Mouse (Mus musculus) CH12.LX (cell line): ENCODE data around the gene Ndufb10. TPM values are rescaled to one million over a fixed set of nuclear protein-coding genes. Genes with fewer than 3 reads are reported as not detected.
"Not testable (repeated sequence)": the region's sequence is repeated elsewhere in the genome, so short reads cannot be mapped to it uniquely, and the experiment has no call there.

Source experiments
- DNase-seq: peaks from one replicate; pipeline ENCODE4 v3.0.0-alpha.2; 2013; ENCODE audit errors: extremely low read depth
- H3K27ac ChIP-seq: 2 replicates; pipeline ENCODE4 v1.5.1; 2012; ENCODE audit warnings: low read depth, mild to moderate bottlenecking, control low read depth, moderate library complexity; ENCODE audit not compliant: insufficient read depth
- H3K27me3 ChIP-seq: replicated peaks from 2 replicates; pipeline ENCODE3; 2012; ENCODE audit warnings: inconsistent platforms
- H3K36me3 ChIP-seq, 2 experiments: replicated peaks in 1 of 2; 2 replicates each; pipeline versions ENCODE3 to v1.6.1; 2012; ENCODE audit warnings: inconsistent platforms in 1 of 2, low read length in 1 of 2, mild to moderate bottlenecking in 1 of 2, mixed read lengths in 1 of 2, moderate library complexity in 1 of 2; ENCODE audit not compliant: control insufficient read depth in 1 of 2, insufficient read depth in 1 of 2
- H3K4me1 ChIP-seq, 2 experiments: 2 replicates each; pipeline ENCODE4 v1.6.1; 2012; ENCODE audit warnings: inconsistent platforms in 1 of 2, moderate library complexity in 1 of 2; ENCODE audit not compliant: insufficient read depth in 2 of 2, control insufficient read depth in 1 of 2
- H3K4me2 ChIP-seq: 2 replicates; pipeline ENCODE4 v1.6.1; 2012; ENCODE audit warnings: low read depth, mild to moderate bottlenecking, control low read depth; ENCODE audit not compliant: poor library complexity, insufficient read depth, severe bottlenecking
- H3K4me3 ChIP-seq, 3 experiments: fragments of 150-350 bp in 1 of 3; sonication (generic) in 1 of 3; replicated peaks in 1 of 3; 2 replicates each; pipeline versions ENCODE3 to v1.5.1; 2011 to 2012; ENCODE audit warnings: low read depth in 2 of 3, low read length in 2 of 3, mild to moderate bottlenecking in 2 of 3, moderate library complexity in 2 of 3, control low read depth in 1 of 3, improper control_type of control experiment in 1 of 3, inconsistent platforms in 1 of 3, mixed read lengths in 1 of 3; ENCODE audit not compliant: poor library complexity in 1 of 3
- H3K79me2 ChIP-seq: replicated peaks from 2 replicates; pipeline ENCODE4 v1.6.1; 2012; ENCODE audit warnings: mild to moderate bottlenecking, moderate library complexity; ENCODE audit not compliant: control insufficient read depth, poor library complexity, insufficient read depth, severe bottlenecking; ENCODE audit errors: extremely low read depth
- H3K9ac ChIP-seq: 2 replicates; pipeline ENCODE4 v1.6.1; 2012; ENCODE audit warnings: low read depth, mild to moderate bottlenecking, control low read depth, moderate library complexity; ENCODE audit not compliant: insufficient read depth
- H3K9me3 ChIP-seq: replicated peaks from 2 replicates; pipeline ENCODE3; 2012; ENCODE audit warnings: low read length, inconsistent platforms, mixed read lengths
- BHLHE40 ChIP-seq: IDR thresholded peaks from 2 replicates; pipeline ENCODE4 v1.6.1; 2011; ENCODE audit warnings: mild to moderate bottlenecking, low read depth, low read length, improper control_type of control experiment
- CHD1 ChIP-seq: IDR thresholded peaks from 2 replicates; pipeline ENCODE4 v1.6.1; 2012; ENCODE audit warnings: low read depth, low read length, improper control_type of control experiment, inconsistent platforms
- CHD2 ChIP-seq: IDR thresholded peaks from 2 replicates; pipeline ENCODE4 v1.6.1; 2011; ENCODE audit warnings: low read length, improper control_type of control experiment
- CTCF ChIP-seq, 2 experiments: IDR thresholded peaks in 1 of 2; conservative IDR thresholded peaks in 1 of 2; 2 replicates each; pipeline ENCODE4 v1.5.1; 2011 to 2012; ENCODE audit warnings: low read depth in 2 of 2, low read length in 2 of 2, improper control_type of control experiment in 1 of 2, inconsistent platforms in 1 of 2, mild to moderate bottlenecking in 1 of 2, moderate library complexity in 1 of 2
- E2F4 ChIP-seq: IDR thresholded peaks from 2 replicates; pipeline ENCODE4 v1.6.1; 2011; ENCODE audit warnings: low read depth, low read length, improper control_type of control experiment; ENCODE audit not compliant: insufficient replicate concordance
- ELF1 ChIP-seq: IDR thresholded peaks from 2 replicates; pipeline ENCODE4 v1.6.1; 2014; ENCODE audit warnings: low read depth, mild to moderate bottlenecking, inconsistent platforms, low read length, improper control_type of control experiment
- EP300 ChIP-seq: IDR thresholded peaks from 2 replicates; pipeline ENCODE4 v1.6.1; 2011; ENCODE audit warnings: low read length, improper control_type of control experiment
- ETS1 ChIP-seq: conservative IDR thresholded peaks from 2 replicates; pipeline ENCODE4 v1.6.1; 2012; ENCODE audit warnings: low read depth, mild to moderate bottlenecking, inconsistent platforms, low read length, improper control_type of control experiment, moderate library complexity
- HCFC1 ChIP-seq: IDR thresholded peaks from 2 replicates; pipeline ENCODE4 v1.6.1; 2012; ENCODE audit warnings: low read depth, mild to moderate bottlenecking, inconsistent platforms, low read length, improper control_type of control experiment
- JUN ChIP-seq: IDR thresholded peaks from 2 replicates; pipeline ENCODE4 v1.6.1; 2011; ENCODE audit warnings: low read depth, mild to moderate bottlenecking, low read length, improper control_type of control experiment, moderate library complexity; ENCODE audit not compliant: insufficient read depth
- JUND ChIP-seq: conservative IDR thresholded peaks from 2 replicates; pipeline ENCODE4 v1.6.1; 2011; ENCODE audit warnings: low read depth, low read length, improper control_type of control experiment
- MAFK ChIP-seq: IDR thresholded peaks from 2 replicates; pipeline ENCODE4 v1.6.1; 2011; ENCODE audit warnings: low read length, improper control_type of control experiment; ENCODE audit not compliant: insufficient replicate concordance
- MAX ChIP-seq: IDR thresholded peaks from 2 replicates; pipeline ENCODE4 v1.6.1; 2011; ENCODE audit warnings: low read length, improper control_type of control experiment
- MAZ ChIP-seq: IDR thresholded peaks from 2 replicates; pipeline ENCODE4 v1.6.1; 2012; ENCODE audit warnings: low read depth, mild to moderate bottlenecking, inconsistent platforms, low read length, improper control_type of control experiment, moderate library complexity
- MEF2A ChIP-seq: IDR thresholded peaks from 2 replicates; pipeline ENCODE4 v1.6.1; 2014; ENCODE audit warnings: low read depth, mild to moderate bottlenecking, inconsistent platforms, low read length, improper control_type of control experiment, borderline replicate concordance
- MYC ChIP-seq: IDR thresholded peaks from 2 replicates; pipeline ENCODE4 v1.6.1; 2011; ENCODE audit warnings: low read depth, mild to moderate bottlenecking, improper control_type of control experiment, low read length
- NRF1 ChIP-seq: IDR thresholded peaks from 2 replicates; pipeline ENCODE4 v1.6.1; 2014; ENCODE audit warnings: low read depth, mild to moderate bottlenecking, inconsistent platforms, low read length, improper control_type of control experiment, moderate library complexity
- PAX5 ChIP-seq: IDR thresholded peaks from 2 replicates; pipeline ENCODE4 v1.6.1; 2012; ENCODE audit warnings: low read length, inconsistent platforms, mixed read lengths
- POLR2A ChIP-seq: IDR thresholded peaks from 2 replicates; pipeline ENCODE4 v1.6.1; 2011; ENCODE audit warnings: low read depth, mild to moderate bottlenecking, improper control_type of control experiment, low read length
- POLR2AphosphoS2 ChIP-seq: IDR thresholded peaks from 2 replicates; pipeline ENCODE4 v1.6.1; 2011; ENCODE audit warnings: low read depth, low read length, improper control_type of control experiment
- RAD21 ChIP-seq: IDR thresholded peaks from 2 replicates; pipeline ENCODE4 v1.6.1; 2011; ENCODE audit warnings: low read depth, mild to moderate bottlenecking, low read length, improper control_type of control experiment, moderate library complexity
- RCOR1 ChIP-seq: conservative IDR thresholded peaks from 2 replicates; pipeline ENCODE4 v1.6.1; 2012; ENCODE audit warnings: low read depth, mild to moderate bottlenecking, inconsistent platforms, low read length, improper control_type of control experiment
- SIN3A ChIP-seq: IDR thresholded peaks from 2 replicates; pipeline ENCODE4 v1.6.1; 2012; ENCODE audit warnings: low read length, improper control_type of control experiment, inconsistent platforms
- SMC3 ChIP-seq: IDR thresholded peaks from 2 replicates; pipeline ENCODE4 v1.6.1; 2011; ENCODE audit warnings: low read depth, low read length, improper control_type of control experiment
- TBP ChIP-seq: conservative IDR thresholded peaks from 2 replicates; pipeline ENCODE4 v1.6.1; 2011; ENCODE audit warnings: low read depth, low read length, improper control_type of control experiment
- TCF12 ChIP-seq: IDR thresholded peaks from 2 replicates; pipeline ENCODE4 v1.6.1; 2014; ENCODE audit warnings: low read depth, mild to moderate bottlenecking, inconsistent platforms, low read length, improper control_type of control experiment
- UBTF ChIP-seq: IDR thresholded peaks from 2 replicates; pipeline ENCODE4 v1.6.1; 2012; ENCODE audit warnings: low read depth, mild to moderate bottlenecking, inconsistent platforms, low read length, improper control_type of control experiment, moderate library complexity
- USF1 ChIP-seq: IDR thresholded peaks from 2 replicates; pipeline ENCODE4 v1.6.1; 2014; ENCODE audit warnings: low read depth, mild to moderate bottlenecking, inconsistent platforms, low read length, improper control_type of control experiment
- USF2 ChIP-seq: conservative IDR thresholded peaks from 2 replicates; pipeline ENCODE4 v1.6.1; 2011; ENCODE audit warnings: low read depth, low read length, improper control_type of control experiment
- ZC3H11A ChIP-seq: IDR thresholded peaks from 2 replicates; pipeline ENCODE4 v1.6.1; 2012; ENCODE audit warnings: low read depth, mild to moderate bottlenecking, inconsistent platforms, low read length, improper control_type of control experiment
- ZMIZ1 ChIP-seq: IDR thresholded peaks from 2 replicates; pipeline ENCODE4 v1.6.1; 2012; ENCODE audit warnings: low read depth, mild to moderate bottlenecking, inconsistent platforms, low read length, improper control_type of control experiment
- ZNF384 ChIP-seq: IDR thresholded peaks from 2 replicates; pipeline ENCODE4 v1.6.1; 2012; ENCODE audit warnings: low read depth, low read length, improper control_type of control experiment, inconsistent platforms
- dilution Hi-C: fragments of 300-500 bp; cut with MboI; formaldehyde crosslinking; loops from 2 replicates; pipeline ENCODE4 v1.14.3; 2020; ENCODE audit warnings: low sequenced_read_pairs; ENCODE audit not compliant: extremely low pct_unique_long_range_greater_than_20kb, extremely low pct_ligation_motif_present
- in situ Hi-C: fragments of 300-500 bp; cut with MboI; formaldehyde crosslinking; loops from 3 replicates; pipeline ENCODE4 v1.14.3; 2019; ENCODE audit warnings: low sequenced_read_pairs, low pct_ligation_motif_present, low pct_unique_long_range_greater_than_20kb, mixed read lengths
- polyA plus RNA-seq: library from polyadenylated mRNA; unstranded; fragments of >175 nt; gene quantifications from 2 replicates; pipeline ENCODE4 v1.2.1, GENCODE M21; 2012; ENCODE audit warnings: low read depth; ENCODE audit not compliant: insufficient read length
- total RNA-seq, 2 experiments: library from RNA; depleted of rRNA; stranded (reverse); fragments of 300-350 nt in 1 of 2; fragments of >200 nt in 1 of 2; gene quantifications; 2 replicates each; pipeline ENCODE4 v1.2.3; 2012 to 2014

The Ndufb10 gene
- total and polyA plus RNA-seq, 3 experiments: 136 to 207 (median 188) TPM

GRCm38 (mm10) chr17:24720616-24721015 is 3.7 kb downstream of the Ndufb10 start:
- peaks cover 47% of the 10 kb centered on the region for H3K79me2 ChIP-seq
- H3K27me3 ChIP-seq, in situ Hi-C loops, dilution Hi-C loops, DNase-seq, H3K9me3 ChIP-seq: not testable (repeated sequence)
- peak overlapping the region; percentile 65 to 99 (median 78) for H3K4me3 ChIP-seq
- peak overlapping the region; percentile 70 for H3K4me2 ChIP-seq
- peak overlapping the region; percentile 64 for H3K27ac ChIP-seq
- peak overlapping the region; percentile 97 for H3K9ac ChIP-seq
- H3K4me1 ChIP-seq: peaks cover 5 to 31% of the 10 kb centered on the region in 2 experiments; a peak in 3 of 4 replicates
- peaks cover 35 to 52% of the 10 kb centered on the region in 2 experiments for H3K36me3 ChIP-seq

GRCm38 (mm10) chr17:24719494-24720222 is 4.6 kb downstream of the Ndufb10 start:
- peak overlapping the region; percentile 98 for H3K9ac ChIP-seq
- H3K27ac ChIP-seq: peak overlapping the region; percentile 64
- in situ Hi-C loops (no loop called here), dilution Hi-C loops (no loop called here)
- 0 out of 2 replicates have a peak overlapping the region, but pooled peaks have one; percentile 92 for H3K4me2 ChIP-seq
- peaks cover 35 to 58% of the 10 kb centered on the region in 2 experiments for H3K36me3 ChIP-seq
- H3K9me3 ChIP-seq: no peaks in the 10 kb centered on the region
- peak overlapping the region; percentile 70 to 92 (median 78) for H3K4me3 ChIP-seq
- H3K4me1 ChIP-seq: peaks cover 5 to 29% of the 10 kb centered on the region in 2 experiments; a peak in 3 of 4 replicates
- DNase-seq: peak; percentile 98
- H3K27me3 ChIP-seq: no peaks in the 10 kb centered on the region
- peaks cover 47% of the 10 kb centered on the region for H3K79me2 ChIP-seq
- TF ChIP-seq RCOR1: no peak
- peak; percentile 45 for TF ChIP-seq USF1
- no peak for TF ChIP-seq RAD21
- TF ChIP-seq ZMIZ1: peak; percentile 99
- no peak for TF ChIP-seq JUND
- TF ChIP-seq BHLHE40: peak; percentile 74
- TF ChIP-seq MYC: peak; percentile 99
- no peak for TF ChIP-seq JUN
- 0 out of 2 replicates have a peak, but pooled peaks have one; percentile 6 for TF ChIP-seq USF2
- TF ChIP-seq SMC3: no peak
- TF ChIP-seq NRF1: peak; percentile 83
- TF ChIP-seq UBTF: peak; percentile 25; the same call in 1 of the 2 replicates
- no peak for TF ChIP-seq MAFK
- TF ChIP-seq SIN3A: peak; percentile 70; the same call in 1 of the 2 replicates
- 0 out of 2 replicates have a peak, but pooled peaks have one; percentile 40 for TF ChIP-seq CHD1
- TF ChIP-seq MAX: peak; percentile 94
- no peak for TF ChIP-seq ZNF384
- TF ChIP-seq CTCF (conservative IDR thresholded peaks at IDR 0.05 in 1 of 2, IDR thresholded peaks at IDR 0.05 in 1 of 2; ENCODE audit: low read depth in 2 of 2, low read length in 2 of 2): no peak
- peak; percentile 96 for TF ChIP-seq ELF1
- no peak for TF ChIP-seq ZC3H11A
- peak; percentile 98 for TF ChIP-seq TBP
- no peak for TF ChIP-seq EP300
- peak; percentile 96 for TF ChIP-seq POLR2AphosphoS2
- peak; percentile 97 for TF ChIP-seq TCF12
- peak; percentile 83; the same call in 1 of the 2 replicates for TF ChIP-seq E2F4
- TF ChIP-seq HCFC1: peak; percentile 90
- TF ChIP-seq ETS1: no peak
- peak; percentile 99 for TF ChIP-seq CHD2
- TF ChIP-seq PAX5: no peak
- TF ChIP-seq MEF2A: peak; percentile 51; the same call in 1 of the 2 replicates
- no peak for TF ChIP-seq MAZ
- peak; percentile 99 for TF ChIP-seq POLR2A
